Mouse (Mus musculus) G1E (cell line): ENCODE data around the gene Rtp4.

Experiments used
- CTCF ChIP-seq: IDR thresholded peaks from 2 replicates; pipeline ENCODE4 v1.5.1; 2012; ENCODE audit warnings: low read depth, low read length, inconsistent platforms, mixed read lengths
- GATA1 ChIP-seq: IDR thresholded peaks from 2 replicates; pipeline ENCODE4 v1.6.1; 2012; ENCODE audit warnings: borderline replicate concordance, low read length, inconsistent platforms, mixed read lengths

- TF ChIP-seq CTCF (no peak), GATA1 (no peak)
These were observed 37.9 kb upstream of the Rtp4 start for GRCm38 (mm10) chr16:23482218-23482617.
